Mouse (Mus musculus): ENCODE measurements around the gene Vmn2r91.
"Not testable (repeated sequence)": the region's sequence is repeated elsewhere in the genome, so short reads cannot be mapped to it uniquely, and the experiment has no call there.

GRCm38 (mm10) chr17:18151587-18151986 is 66.8 kb downstream of the Vmn2r91 start, which contains the start of gene Vmn2r92:
- not testable (repeated sequence) for TF ChIP-seq POLR2A (IDR thresholded peaks at IDR 0.05; ENCODE audit: borderline replicate concordance, extremely low read depth, low read depth, low read length); CTCF (IDR thresholded peaks at IDR 0.05; ENCODE audit: insufficient read depth, low read length)
